Mouse (Mus musculus) testis, adult 2 months (tissue): ENCODE measurements around the gene Hgd. TPM values are rescaled to one million over a fixed set of nuclear protein-coding genes. Genes with fewer than 3 reads are reported as not detected.
A peak's percentile ranks its signal among the peaks of the same experiment; 100 is the strongest.
"Not testable (repeated sequence)": the region's sequence is repeated elsewhere in the genome, so short reads cannot be mapped to it uniquely, and the experiment has no call there.

Source experiments
- H3K27ac ChIP-seq: fragments of 200-500 bp; 2 replicates; pipeline ENCODE4 v1.5.1; 2012; ENCODE audit warnings: low read depth, low read length; ENCODE audit not compliant: control insufficient read depth, insufficient read depth
- H3K27me3 ChIP-seq: fragments of 200-500 bp; 2 replicates; pipeline ENCODE4 v1.6.1; 2012; ENCODE audit warnings: mild to moderate bottlenecking, low read length, moderate library complexity; ENCODE audit not compliant: control insufficient read depth, insufficient read depth
- H3K36me3 ChIP-seq: fragments of 200-500 bp; 2 replicates; pipeline ENCODE4 v1.6.1; 2012; ENCODE audit warnings: mild to moderate bottlenecking, low read length; ENCODE audit not compliant: control insufficient read depth, insufficient read depth
- H3K4me1 ChIP-seq: fragments of 200-500 bp; 2 replicates; pipeline ENCODE4 v1.6.1; 2012; ENCODE audit warnings: low read length; ENCODE audit not compliant: control insufficient read depth, insufficient read depth
- H3K4me3 ChIP-seq: fragments of 200-500 bp; 2 replicates; pipeline ENCODE4 v1.5.1; 2012; ENCODE audit warnings: low read depth, mild to moderate bottlenecking, low read length, moderate library complexity, mixed read lengths; ENCODE audit not compliant: control insufficient read depth
- CTCF ChIP-seq: fragments of 200-500 bp; IDR thresholded peaks from 2 replicates; pipeline ENCODE4 v1.5.1; 2012; ENCODE audit warnings: low read depth, mild to moderate bottlenecking, inconsistent platforms, low read length, moderate library complexity; ENCODE audit not compliant: control insufficient read depth, insufficient read depth, insufficient replicate concordance
- POLR2A ChIP-seq: fragments of 200-500 bp; IDR thresholded peaks from 2 replicates; pipeline ENCODE4 v1.6.1; 2012; ENCODE audit warnings: low read depth, mild to moderate bottlenecking, inconsistent platforms, low read length, moderate library complexity; ENCODE audit not compliant: control insufficient read depth
- polyA plus RNA-seq: library from polyadenylated mRNA; depleted of rRNA; stranded (reverse); fragments of >200 nt; gene quantifications from 2 replicates; pipeline ENCODE4 v1.2.3, GENCODE M21; 2012

Gene Hgd
- polyA plus RNA-seq, 1 experiment: 1.2 TPM

GRCm38 (mm10) chr16:37629011-37629410, 49.1 kb downstream of the Hgd start:
- H3K36me3 ChIP-seq: no peaks in the 10 kb centered on the region
- TF ChIP-seq CTCF (no peak), POLR2A (no peak)
- H3K4me1 ChIP-seq: no peaks in the 10 kb centered on the region
- H3K4me3 ChIP-seq: no peak overlapping the region
- H3K27me3 ChIP-seq: no peaks in the 10 kb centered on the region
- H3K27ac ChIP-seq: no peak overlapping the region

- Histone ChIP-seq H3K4me1 (peaks cover 2% of the 10 kb centered on the region), H3K27me3 (no peaks in the 10 kb centered on the region), H3K4me3 (peak overlapping the region; percentile 46), H3K27ac (no peak overlapping the region), H3K36me3 (no peaks in the 10 kb centered on the region)
- TF ChIP-seq CTCF (no peak), POLR2A (no peak)
Observed at GRCm38 (mm10) chr16:37634578-37634977, 54.6 kb downstream of the Hgd start.

- H3K27me3 ChIP-seq: no peaks in the 10 kb centered on the region
Observed at GRCm38 (mm10) chr16:37635095-37635494, 55.1 kb downstream of the Hgd start.

GRCm38 (mm10) chr16:37636107-37636506, 56.2 kb downstream of the Hgd start:
- Histone ChIP-seq H3K36me3 (no peaks in the 10 kb centered on the region), H3K27ac (no peak overlapping the region), H3K27me3 (no peaks in the 10 kb centered on the region), H3K4me1 (peaks cover 8% of the 10 kb centered on the region), H3K4me3 (no peak overlapping the region)
- TF ChIP-seq POLR2A (no peak), CTCF (peak; percentile 24; the same call in 1 of the 2 replicates)

More at GRCm38 (mm10) chr16:37635095-37635494, 55.1 kb downstream of the Hgd start:
- H3K27ac ChIP-seq: no peak overlapping the region
- no peak overlapping the region for H3K4me3 ChIP-seq
- TF ChIP-seq POLR2A (no peak), CTCF (no peak)
- H3K4me1 ChIP-seq: peaks cover 7% of the 10 kb centered on the region
- no peaks in the 10 kb centered on the region for H3K36me3 ChIP-seq

DNA sequence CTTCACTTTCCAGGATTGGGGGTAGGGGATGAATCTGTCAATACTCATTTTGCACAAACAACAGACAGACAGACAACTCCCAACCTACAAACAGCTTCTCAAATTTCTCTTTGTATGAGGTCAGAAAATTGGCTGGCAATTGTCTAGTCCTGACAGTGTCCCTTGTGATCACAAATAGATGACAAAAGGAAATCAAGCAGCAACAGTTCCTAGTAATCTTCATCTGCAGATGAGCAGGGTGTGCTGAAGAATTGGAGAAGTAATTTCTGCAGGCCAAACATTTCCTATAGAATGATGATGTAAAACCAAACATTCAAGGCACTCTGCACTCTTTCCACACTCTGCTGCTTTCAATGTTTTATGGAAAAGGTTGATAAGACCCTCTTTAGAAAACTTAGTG, 57.8 kb downstream of the Hgd start:
- TF ChIP-seq POLR2A (no peak), CTCF (no peak)
- H3K36me3 ChIP-seq: no peaks in the 10 kb centered on the region
- no peak overlapping the region for H3K27ac ChIP-seq
- peaks cover 8% of the 10 kb centered on the region for H3K4me1 ChIP-seq
- H3K27me3 ChIP-seq: no peaks in the 10 kb centered on the region
- H3K4me3 ChIP-seq: no peak overlapping the region

GRCm38 (mm10) chr16:37640522-37640921, 60.6 kb downstream of the Hgd start:
- H3K27me3 ChIP-seq, H3K4me1 ChIP-seq, H3K4me3 ChIP-seq, H3K36me3 ChIP-seq, H3K27ac ChIP-seq: not testable (repeated sequence)

- peaks cover 4% of the 10 kb centered on the region; the same call in 1 of the 2 replicates for H3K36me3 ChIP-seq
- H3K27me3 ChIP-seq: no peaks in the 10 kb centered on the region
- H3K27ac ChIP-seq: no peak overlapping the region
- no peak for TF ChIP-seq POLR2A
- TF ChIP-seq CTCF: no peak
- H3K4me3 ChIP-seq: no peak overlapping the region
- H3K4me1 ChIP-seq: peaks cover 6% of the 10 kb centered on the region
Observed at GRCm38 (mm10) chr16:37644486-37644885, 64.5 kb downstream of the Hgd start.

DNA sequence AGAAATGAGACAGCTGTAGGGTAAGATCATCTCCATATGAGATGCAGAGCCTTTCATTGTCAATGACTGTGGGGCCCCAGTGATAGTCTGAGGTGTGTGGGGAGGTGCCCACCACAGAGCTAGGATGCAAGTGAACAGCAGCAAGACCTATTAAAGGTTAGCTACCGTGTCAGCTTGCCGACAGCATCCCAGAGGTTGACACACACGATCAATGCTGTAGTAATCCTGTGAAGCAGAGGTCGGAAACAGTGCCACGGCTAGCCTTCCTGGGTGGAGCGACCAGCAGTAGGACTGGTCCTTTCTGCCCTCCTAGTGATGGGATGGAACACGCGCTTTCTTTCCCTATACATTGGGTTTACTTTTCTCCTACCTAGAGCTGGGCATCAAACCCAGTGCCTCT, 65.3 kb downstream of the Hgd start:
- H3K4me1 ChIP-seq: no peaks in the 10 kb centered on the region
- TF ChIP-seq POLR2A (no peak), CTCF (no peak)
- H3K27ac ChIP-seq: no peak overlapping the region
- H3K4me3 ChIP-seq: no peak overlapping the region
- H3K27me3 ChIP-seq: no peaks in the 10 kb centered on the region
- peaks cover 4% of the 10 kb centered on the region; the same call in 1 of the 2 replicates for H3K36me3 ChIP-seq
